Mouse (Mus musculus): ENCODE data around the gene Polr2m. TPM values are rescaled to one million over a fixed set of nuclear protein-coding genes. Genes with fewer than 3 reads are reported as not detected.
A peak's percentile ranks its signal among the peaks of the same experiment; 100 is the strongest.

Polr2m gene
- polyA plus RNA-seq (2015; fragmentation: Nextera tagmentation; extraction: Ambion mirVana), result 356 and 358 TPM in 2 replicates

GRCm38 (mm10) chr9:71485475-71486094 is at the start of gene Polr2m:
Gene Polr2m, minus strand, starts transcription at chr9:71485935.
- H3K4me2 ChIP-seq, result peak within 1 kb of the TSS; percentile 73
- H3K4me1 ChIP-seq, result peaks cover 34% of the 10 kb centered on the region
- H3K36me3 ChIP-seq, result peaks cover 34% of the 10 kb centered on the region
- peak within 1 kb of the TSS; percentile 99 for H3K27ac ChIP-seq (replicated peaks)
- H3K27me3 ChIP-seq (replicated peaks), result no peaks in the 10 kb centered on the region
- no peaks in the 10 kb centered on the region for H3K9me3 ChIP-seq
- H3K4me3 ChIP-seq, result peak within 1 kb of the TSS; percentile 100
- peak; percentile 87 for ATAC-seq (ENCODE audit: extremely low read depth, insufficient number of reproducible peaks, low FRiP score, low TSS enrichment)
- under 1% methylated on average over 70 of the region's 70 CpGs for WGBS
- peak within 1 kb of the TSS; percentile 100 for H3K9ac ChIP-seq

GRCm38 (mm10) chr9:71535036-71535435 is 49.3 kb upstream of the Polr2m start:
- H3K4me2 ChIP-seq, result no peak overlapping the region
- no peaks in the 10 kb centered on the region for H3K9me3 ChIP-seq
- H3K36me3 ChIP-seq, result peaks cover 80% of the 10 kb centered on the region
- H3K4me1 ChIP-seq, result no peaks in the 10 kb centered on the region
- ATAC-seq (ENCODE audit: extremely low read depth, insufficient number of reproducible peaks, low FRiP score, low TSS enrichment), result no peak
- H3K27me3 ChIP-seq (replicated peaks), result no peaks in the 10 kb centered on the region
- 82% methylated on average over 2 of the region's 2 CpGs for WGBS
- no peak overlapping the region for H3K4me3 ChIP-seq
- no peak overlapping the region for H3K9ac ChIP-seq
- H3K27ac ChIP-seq (replicated peaks), result no peak overlapping the region

- H3K27ac ChIP-seq (replicated peaks), result no peak overlapping the region
- H3K4me2 ChIP-seq, result no peak overlapping the region
- H3K4me1 ChIP-seq, result no peaks in the 10 kb centered on the region
- WGBS, result 66% methylated on average over 2 of the region's 2 CpGs
- H3K4me3 ChIP-seq, result no peak overlapping the region
- no peak overlapping the region for H3K9ac ChIP-seq
- no peaks in the 10 kb centered on the region for H3K27me3 ChIP-seq (replicated peaks)
- ATAC-seq (ENCODE audit: extremely low read depth, insufficient number of reproducible peaks, low FRiP score, low TSS enrichment), result no peak
- H3K36me3 ChIP-seq, result peaks cover 64% of the 10 kb centered on the region
- no peaks in the 10 kb centered on the region for H3K9me3 ChIP-seq
Measured at GRCm38 (mm10) chr9:71529960-71530359, 44.2 kb upstream of the Polr2m start.

GRCm38 (mm10) chr9:71527438-71527837 is 41.7 kb upstream of the Polr2m start:
- 73% methylated on average over 9 of the region's 9 CpGs for WGBS
- ATAC-seq (ENCODE audit: extremely low read depth, insufficient number of reproducible peaks, low FRiP score, low TSS enrichment), result no peak
- Histone ChIP-seq H3K27ac (replicated peaks) (no peak overlapping the region), H3K4me1 (no peaks in the 10 kb centered on the region), H3K4me3 (no peak overlapping the region), H3K9me3 (no peaks in the 10 kb centered on the region), H3K27me3 (replicated peaks) (no peaks in the 10 kb centered on the region), H3K4me2 (no peak overlapping the region), H3K9ac (no peak overlapping the region), H3K36me3 (peaks cover 74% of the 10 kb centered on the region)

- no peak overlapping the region for H3K4me3 ChIP-seq
- no peak overlapping the region for H3K4me2 ChIP-seq
- no peaks in the 10 kb centered on the region for H3K9me3 ChIP-seq
- no peaks in the 10 kb centered on the region for H3K27me3 ChIP-seq (replicated peaks)
- no peaks in the 10 kb centered on the region for H3K4me1 ChIP-seq
- H3K36me3 ChIP-seq, result peaks cover 55% of the 10 kb centered on the region
- H3K9ac ChIP-seq, result no peak overlapping the region
- no peak for ATAC-seq (ENCODE audit: extremely low read depth, insufficient number of reproducible peaks, low FRiP score, low TSS enrichment)
- 87% methylated on average over 4 of the region's 4 CpGs for whole genome bisulfite sequencing
- no peak overlapping the region for H3K27ac ChIP-seq (replicated peaks)
Measured at GRCm38 (mm10) chr9:71523901-71524300, 38.2 kb upstream of the Polr2m start.

- no peak for ATAC-seq (ENCODE audit: extremely low read depth, insufficient number of reproducible peaks, low FRiP score, low TSS enrichment)
- H3K27ac ChIP-seq (replicated peaks), result no peak overlapping the region
- no peak overlapping the region for H3K4me2 ChIP-seq
- no peak overlapping the region for H3K4me3 ChIP-seq
- H3K9ac ChIP-seq, result no peak overlapping the region
- WGBS, result 65% methylated on average over 3 of the region's 3 CpGs
- H3K4me1 ChIP-seq, result peaks cover 6% of the 10 kb centered on the region
- no peaks in the 10 kb centered on the region for H3K27me3 ChIP-seq (replicated peaks)
- no peaks in the 10 kb centered on the region for H3K9me3 ChIP-seq
- H3K36me3 ChIP-seq, result peaks cover 49% of the 10 kb centered on the region
Measured at GRCm38 (mm10) chr9:71519836-71520235, 34.1 kb upstream of the Polr2m start.

- no peak for ATAC-seq (ENCODE audit: extremely low read depth, insufficient number of reproducible peaks, low FRiP score, low TSS enrichment)
- H3K27me3 ChIP-seq (replicated peaks), result no peaks in the 10 kb centered on the region
- no peaks in the 10 kb centered on the region for H3K9me3 ChIP-seq
- no peak overlapping the region for H3K4me3 ChIP-seq
- H3K27ac ChIP-seq (replicated peaks), result no peak overlapping the region
- H3K36me3 ChIP-seq, result peaks cover 46% of the 10 kb centered on the region
- H3K4me2 ChIP-seq, result no peak overlapping the region
- 36% methylated on average over 4 of the region's 4 CpGs for WGBS
- H3K4me1 ChIP-seq, result peaks cover 6% of the 10 kb centered on the region
- no peak overlapping the region for H3K9ac ChIP-seq
Measured at GRCm38 (mm10) chr9:71517487-71517886, 31.8 kb upstream of the Polr2m start.

GRCm38 (mm10) chr9:71515862-71516261 is 30.1 kb upstream of the Polr2m start:
- Histone ChIP-seq H3K27ac (replicated peaks) (no peak overlapping the region), H3K4me3 (no peak overlapping the region), H3K9ac (no peak overlapping the region), H3K9me3 (no peaks in the 10 kb centered on the region), H3K4me2 (no peak overlapping the region), H3K4me1 (peaks cover 6% of the 10 kb centered on the region), H3K36me3 (peaks cover 50% of the 10 kb centered on the region), H3K27me3 (replicated peaks) (no peaks in the 10 kb centered on the region)
- 83% methylated on average over 4 of the region's 4 CpGs for WGBS
- no peak for ATAC-seq (ENCODE audit: extremely low read depth, insufficient number of reproducible peaks, low FRiP score, low TSS enrichment)

GRCm38 (mm10) chr9:71513566-71513965 is 27.8 kb upstream of the Polr2m start:
- no peaks in the 10 kb centered on the region for H3K9me3 ChIP-seq
- ATAC-seq (ENCODE audit: extremely low read depth, insufficient number of reproducible peaks, low FRiP score, low TSS enrichment), result no peak
- H3K4me3 ChIP-seq, result no peak overlapping the region
- no peak overlapping the region for H3K4me2 ChIP-seq
- no peak overlapping the region for H3K9ac ChIP-seq
- H3K27me3 ChIP-seq (replicated peaks), result no peaks in the 10 kb centered on the region
- 76% methylated on average over 4 of the region's 4 CpGs for WGBS
- peaks cover 6% of the 10 kb centered on the region for H3K4me1 ChIP-seq
- H3K27ac ChIP-seq (replicated peaks), result no peak overlapping the region
- peaks cover 55% of the 10 kb centered on the region for H3K36me3 ChIP-seq

- Histone ChIP-seq H3K27me3 (replicated peaks) (no peaks in the 10 kb centered on the region), H3K27ac (replicated peaks) (no peak overlapping the region)
- no peak for ATAC-seq (ENCODE audit: extremely low read depth, insufficient number of reproducible peaks, low FRiP score, low TSS enrichment)
Measured at GRCm38 (mm10) chr9:71512899-71513298, 27.2 kb upstream of the Polr2m start.

GRCm38 (mm10) chr9:71498391-71499182 is 12.9 kb upstream of the Polr2m start:
- peak overlapping the region; percentile 54; the same call in 1 of the 2 replicates for H3K27ac ChIP-seq (replicated peaks)

More at GRCm38 (mm10) chr9:71512899-71513298, 27.2 kb upstream of the Polr2m start:
- H3K9me3 ChIP-seq, result no peaks in the 10 kb centered on the region
- H3K36me3 ChIP-seq, result peaks cover 58% of the 10 kb centered on the region
- no peak overlapping the region for H3K9ac ChIP-seq
- H3K4me1 ChIP-seq, result peaks cover 5% of the 10 kb centered on the region
- WGBS, result 82% methylated on average over 10 of the region's 10 CpGs
- no peak overlapping the region for H3K4me2 ChIP-seq
- no peak overlapping the region for H3K4me3 ChIP-seq

More at GRCm38 (mm10) chr9:71498391-71499182, 12.9 kb upstream of the Polr2m start:
- Histone ChIP-seq H3K9me3 (no peaks in the 10 kb centered on the region), H3K4me2 (no peak overlapping the region), H3K4me3 (no peak overlapping the region), H3K4me1 (peaks cover 28% of the 10 kb centered on the region), H3K27me3 (replicated peaks) (no peaks in the 10 kb centered on the region), H3K9ac (no peak overlapping the region), H3K36me3 (peaks cover 26% of the 10 kb centered on the region)
- WGBS, result 45% methylated on average over 10 of the region's 10 CpGs
- no peak for ATAC-seq (ENCODE audit: extremely low read depth, insufficient number of reproducible peaks, low FRiP score, low TSS enrichment)

All from heart, embryonic 13.5 days (tissue).